Mouse (Mus musculus) splenic B cell, adult 2 months (primary cell): ENCODE measurements at regions not wholly inside any gene's neighbourhood (a gene's known extent, or its start where the extent isn't known, plus 50 kb on each side); places are given as distances from the start of the nearest gene placed in this dataset.

Experiments used
- DNase-seq: peaks from one replicate; pipeline ENCODE4 v3.0.0-alpha.2; 2011; ENCODE audit warnings: low read depth, low spot score
- H3K27me3 ChIP-seq: 2 replicates; pipeline ENCODE4 v1.6.1; 2012; ENCODE audit warnings: mild to moderate bottlenecking, low read length, moderate library complexity, mixed read lengths; ENCODE audit not compliant: control insufficient read depth, poor library complexity, insufficient read depth, severe bottlenecking
- H3K36me3 ChIP-seq: 2 replicates; pipeline ENCODE4 v1.6.1; 2012; ENCODE audit warnings: mild to moderate bottlenecking, low read length, moderate library complexity, mixed read lengths; ENCODE audit not compliant: control insufficient read depth, poor library complexity, insufficient read depth, severe bottlenecking

GRCm38 (mm10) chr13:71461552-71461951 is 502.0 kb downstream of the Irx1 start:
- no peaks in the 10 kb centered on the region for H3K27me3 ChIP-seq
- H3K36me3 ChIP-seq = no peaks in the 10 kb centered on the region
- DNase-seq = no peak

GRCm38 (mm10) chr13:71460607-71461006 is 502.9 kb downstream of the Irx1 start:
- DNase-seq = no peak
- H3K27me3 ChIP-seq = no peaks in the 10 kb centered on the region
- no peaks in the 10 kb centered on the region for H3K36me3 ChIP-seq

GRCm38 (mm10) chr13:71460097-71460496 is 503.4 kb downstream of the Irx1 start:
- DNase-seq = no peak
- H3K36me3 ChIP-seq = no peaks in the 10 kb centered on the region

GRCm38 (mm10) chr13:71459022-71459536 is 504.4 kb downstream of the Irx1 start:
- Histone ChIP-seq H3K36me3 (no peaks in the 10 kb centered on the region), H3K27me3 (no peaks in the 10 kb centered on the region)
- no peak for DNase-seq

More at GRCm38 (mm10) chr13:71460097-71460496, 503.4 kb downstream of the Irx1 start:
- H3K27me3 ChIP-seq = no peaks in the 10 kb centered on the region

GRCm38 (mm10) chr13:71458061-71458935 is 505.2 kb downstream of the Irx1 start:
- Histone ChIP-seq H3K27me3 (no peaks in the 10 kb centered on the region), H3K36me3 (no peaks in the 10 kb centered on the region)
- no peak for DNase-seq

GRCm38 (mm10) chr13:71457550-71457949 is 506.0 kb downstream of the Irx1 start:
- Histone ChIP-seq H3K27me3 (no peaks in the 10 kb centered on the region), H3K36me3 (no peaks in the 10 kb centered on the region)
- no peak for DNase-seq

- DNase-seq = no peak
- no peaks in the 10 kb centered on the region for H3K27me3 ChIP-seq
- no peaks in the 10 kb centered on the region for H3K36me3 ChIP-seq
Observed at GRCm38 (mm10) chr13:71452258-71452657, 511.3 kb downstream of the Irx1 start.

- Histone ChIP-seq H3K27me3 (no peaks in the 10 kb centered on the region), H3K36me3 (no peaks in the 10 kb centered on the region)
- no peak for DNase-seq
Observed at GRCm38 (mm10) chr13:71437601-71438099, 525.9 kb downstream of the Irx1 start.

- DNase-seq = no peak
- Histone ChIP-seq H3K27me3 (no peaks in the 10 kb centered on the region), H3K36me3 (no peaks in the 10 kb centered on the region)
Observed at GRCm38 (mm10) chr13:71403654-71404560, 559.6 kb downstream of the Irx1 start.

GRCm38 (mm10) chr13:71393716-71394309 is 552.2 kb upstream of the Adamts16 start:
- H3K36me3 ChIP-seq = no peaks in the 10 kb centered on the region

GRCm38 (mm10) chr13:71378641-71379040 is 537.0 kb upstream of the Adamts16 start:
- Histone ChIP-seq H3K27me3 (no peaks in the 10 kb centered on the region; the same call in 1 of the 2 replicates), H3K36me3 (no peaks in the 10 kb centered on the region)
- no peak for DNase-seq

More at GRCm38 (mm10) chr13:71393716-71394309, 552.2 kb upstream of the Adamts16 start:
- no peak for DNase-seq
- H3K27me3 ChIP-seq = no peaks in the 10 kb centered on the region

- no peak for DNase-seq
- H3K27me3 ChIP-seq = no peaks in the 10 kb centered on the region; the same call in 1 of the 2 replicates
- H3K36me3 ChIP-seq = no peaks in the 10 kb centered on the region
Observed at GRCm38 (mm10) chr13:71375909-71376606, 534.4 kb upstream of the Adamts16 start.

GRCm38 (mm10) chr13:71372701-71373685 is 531.4 kb upstream of the Adamts16 start:
- no peak for DNase-seq
- Histone ChIP-seq H3K27me3 (no peaks in the 10 kb centered on the region), H3K36me3 (no peaks in the 10 kb centered on the region)
